Mouse (Mus musculus) C2C12 (cell line): ENCODE measurements around the gene Gng7.

Experiments
- CTCF ChIP-seq: IDR thresholded peaks from one replicate; pipeline ENCODE4 v1.5.1; 2011; ENCODE audit not compliant: control insufficient read depth, insufficient read depth, insufficient read length
- FOSL1 ChIP-seq: IDR thresholded peaks from one replicate; pipeline ENCODE4 v1.8.0; 2011; ENCODE audit warnings: mild to moderate bottlenecking, low read length; ENCODE audit not compliant: poor library complexity, insufficient read depth, severe bottlenecking
- MAX ChIP-seq: IDR thresholded peaks from one replicate; pipeline ENCODE4 v1.6.1; 2011; ENCODE audit warnings: mild to moderate bottlenecking, control low read depth
- MYOD1 ChIP-seq: IDR thresholded peaks from one replicate; pipeline ENCODE4 v1.6.1; 2011; ENCODE audit warnings: low read depth; ENCODE audit not compliant: control insufficient read depth, insufficient read length
- MYOG ChIP-seq: IDR thresholded peaks from one replicate; pipeline ENCODE4 v1.6.1; 2011; ENCODE audit not compliant: control insufficient read depth, insufficient read length; ENCODE audit errors: extremely low read depth
- USF1 ChIP-seq: IDR thresholded peaks from one replicate; pipeline ENCODE4 v1.6.1; 2011; ENCODE audit warnings: low read depth, mild to moderate bottlenecking, control low read depth, moderate library complexity

DNA sequence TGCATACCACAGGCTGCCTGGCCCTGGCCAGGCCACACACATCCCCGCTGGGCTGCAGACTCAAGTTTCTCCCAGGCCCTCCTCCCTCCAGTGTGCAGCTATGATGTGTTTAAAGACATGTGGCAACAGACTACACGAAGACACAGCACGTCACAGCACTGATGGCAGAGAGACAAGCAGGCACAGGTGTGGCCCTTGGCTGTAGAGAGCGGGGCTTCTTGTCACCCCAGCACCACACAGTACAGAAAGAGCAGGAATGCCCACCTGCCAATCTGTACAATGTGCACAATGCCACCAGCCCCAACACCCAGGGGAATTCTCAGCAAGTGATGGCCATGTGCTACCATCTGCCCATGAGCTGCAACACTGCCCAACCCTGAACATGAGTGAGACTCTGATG lies 103.4 kb downstream of the Gng7 start:
- TF ChIP-seq CTCF (no peak), MAX (no peak), FOSL1 (no peak), MYOG (no peak), MYOD1 (peak; percentile 6), USF1 (no peak)
